Mouse (Mus musculus): ENCODE measurements around the gene Angel1. TPM values are rescaled to one million over a fixed set of nuclear protein-coding genes. Genes with fewer than 3 reads are reported as not detected.

The Angel1 gene
- polyA plus RNA-seq, 1 experiment from 2014 or later = 9.4 TPM

DNA sequence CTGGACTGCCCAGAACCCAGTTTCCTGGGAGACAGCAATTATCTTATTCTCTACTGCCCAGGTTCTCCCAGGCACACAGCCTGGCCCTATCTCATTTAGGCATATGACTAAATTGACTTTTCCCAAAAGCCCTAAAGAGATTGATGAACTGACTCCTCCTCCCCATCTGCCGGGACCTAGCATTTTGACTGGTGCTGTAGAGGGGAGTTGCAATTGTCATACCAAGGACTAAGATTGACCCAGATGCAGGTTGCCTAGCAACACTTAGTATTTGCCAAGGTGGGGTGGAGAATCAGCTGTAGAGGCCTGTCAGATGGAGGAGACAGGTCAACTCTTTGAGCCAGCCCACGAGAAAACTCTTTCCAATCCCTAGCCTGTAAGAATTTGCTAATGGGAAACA is 28.3 kb downstream of the Angel1 start:
- Histone ChIP-seq H3K4me2 (ENCODE audit: low read depth, low read length) (no peak overlapping the region), H3K27ac (ENCODE audit: low read length) (no peak overlapping the region), H3K27me3 (ENCODE audit: control insufficient read depth, insufficient read depth, low read length) (no peaks in the 10 kb centered on the region), H3K9ac (ENCODE audit: low read length) (no peak overlapping the region), H3K36me3 (ENCODE audit: control insufficient read depth, insufficient read depth, low read length) (no peaks in the 10 kb centered on the region), H3K9me3 (replicated peaks; ENCODE audit: control insufficient read depth, low read length) (no peaks in the 10 kb centered on the region), H3K4me1 (ENCODE audit: control insufficient read depth, insufficient read depth, low read length) (peaks cover 8% of the 10 kb centered on the region), H3K4me3 (replicated peaks; ENCODE audit: low read length) (no peak overlapping the region)
- no peak for ATAC-seq (ENCODE audit: insufficient read depth, low FRiP score)
- WGBS = 56% methylated on average over 2 of the region's 2 CpGs

DNA sequence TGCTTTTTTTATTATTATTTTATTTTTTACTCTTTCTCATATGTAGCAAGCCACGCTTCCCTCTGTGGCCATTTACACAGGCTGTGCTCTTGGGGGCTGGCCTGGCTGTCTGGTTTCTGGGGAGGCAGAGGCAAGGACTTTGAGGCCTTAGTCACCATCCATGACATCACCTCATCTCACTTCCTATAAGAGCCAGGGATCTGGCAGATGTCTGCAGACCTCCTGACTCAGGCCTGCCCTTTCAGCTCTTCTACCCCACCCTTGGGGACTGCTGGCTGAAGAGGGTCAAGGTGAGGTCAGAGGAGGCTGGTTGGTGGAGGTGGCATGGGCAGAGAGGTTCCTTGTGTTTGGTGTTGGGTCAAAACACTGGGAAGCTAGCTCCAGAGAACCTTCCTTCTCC is 31.8 kb downstream of the Angel1 start:
- 92% methylated on average over 1 of the region's 1 CpGs for WGBS
- Histone ChIP-seq H3K4me1 (ENCODE audit: control insufficient read depth, insufficient read depth, low read length) (peaks cover 8% of the 10 kb centered on the region), H3K4me3 (replicated peaks; ENCODE audit: low read length) (no peak overlapping the region), H3K9ac (ENCODE audit: low read length) (no peak overlapping the region), H3K36me3 (ENCODE audit: control insufficient read depth, insufficient read depth, low read length) (no peaks in the 10 kb centered on the region), H3K27me3 (ENCODE audit: control insufficient read depth, insufficient read depth, low read length) (no peaks in the 10 kb centered on the region), H3K27ac (ENCODE audit: low read length) (no peak overlapping the region), H3K4me2 (ENCODE audit: low read depth, low read length) (no peak overlapping the region), H3K9me3 (replicated peaks; ENCODE audit: control insufficient read depth, low read length) (no peaks in the 10 kb centered on the region)
- no peak for ATAC-seq (ENCODE audit: insufficient read depth, low FRiP score)

DNA sequence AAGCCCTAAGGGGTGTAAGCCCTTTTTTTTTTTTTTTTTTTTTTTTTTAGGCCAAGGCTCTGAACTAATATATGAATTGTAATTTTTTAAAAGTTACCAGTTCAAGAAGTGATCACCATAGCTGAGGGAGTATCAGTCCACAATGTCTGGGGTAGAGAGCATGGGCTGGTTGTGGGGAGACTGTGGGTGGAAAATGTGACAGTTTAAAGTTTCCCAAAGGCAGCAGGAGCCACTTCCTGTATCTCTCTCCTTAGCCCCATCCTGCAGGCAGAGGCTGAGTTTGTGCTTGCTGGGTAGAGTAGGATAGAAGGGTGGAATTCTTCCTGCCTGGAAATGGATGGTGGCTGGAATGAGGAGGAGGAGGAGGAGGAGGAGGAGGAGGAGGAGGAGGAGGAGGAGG is 32.9 kb downstream of the Angel1 start:
- no peak overlapping the region for H3K27ac ChIP-seq (ENCODE audit: low read length)
- no peak overlapping the region for H3K4me3 ChIP-seq (replicated peaks; ENCODE audit: low read length)
- peaks cover 8% of the 10 kb centered on the region for H3K4me1 ChIP-seq (ENCODE audit: control insufficient read depth, insufficient read depth, low read length)
- no peaks in the 10 kb centered on the region for H3K9me3 ChIP-seq (replicated peaks; ENCODE audit: control insufficient read depth, low read length)
- no peak overlapping the region for H3K4me2 ChIP-seq (ENCODE audit: low read depth, low read length)
- no peaks in the 10 kb centered on the region for H3K36me3 ChIP-seq (ENCODE audit: control insufficient read depth, insufficient read depth, low read length)
- H3K27me3 ChIP-seq (ENCODE audit: control insufficient read depth, insufficient read depth, low read length) = no peaks in the 10 kb centered on the region
- H3K9ac ChIP-seq (ENCODE audit: low read length) = no peak overlapping the region
- ATAC-seq (ENCODE audit: insufficient read depth, low FRiP score) = no peak

DNA sequence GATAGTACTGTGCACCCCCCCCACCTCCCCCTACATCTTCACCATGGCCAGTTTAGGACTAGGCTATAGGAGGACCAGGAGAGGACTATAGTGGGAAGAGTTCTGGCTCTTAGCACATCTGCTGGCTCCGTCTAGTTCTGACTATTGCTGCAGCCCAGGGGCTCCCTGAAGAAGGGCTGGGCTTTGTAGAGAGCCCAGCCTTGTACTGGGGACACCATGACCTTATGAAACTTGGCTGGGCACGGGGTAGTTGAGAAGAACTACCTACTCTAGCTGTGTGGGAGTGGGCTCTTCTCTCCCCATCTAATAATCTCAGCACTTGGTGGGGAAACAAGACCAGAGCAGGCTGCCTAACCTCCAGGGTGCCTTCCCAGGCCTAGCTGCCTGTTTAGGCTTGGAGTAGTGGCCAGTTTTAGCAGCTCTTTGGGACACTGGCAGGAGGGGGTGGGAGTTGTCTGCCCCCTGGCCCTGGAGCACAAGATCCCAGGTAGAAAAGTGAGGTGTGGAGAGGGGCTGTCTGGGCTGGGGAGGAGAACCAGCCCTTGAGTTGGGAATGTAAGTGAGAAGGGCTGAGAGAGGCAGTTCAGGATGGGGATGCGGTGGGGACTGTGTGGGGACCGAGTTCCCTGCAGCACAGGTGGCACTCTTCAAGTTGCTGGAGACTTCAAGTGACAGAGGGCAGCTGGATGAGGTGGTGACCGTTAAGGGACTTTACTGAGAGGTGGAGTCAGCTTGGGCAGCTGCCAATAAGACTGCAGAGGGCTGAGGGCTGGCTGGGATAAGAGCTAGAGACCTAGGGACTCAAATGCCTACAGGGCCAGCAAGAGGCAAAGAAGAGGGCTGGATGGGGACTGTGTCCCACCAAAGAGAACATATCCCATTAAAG is 33.5 kb downstream of the Angel1 start:
- Histone ChIP-seq H3K27ac (ENCODE audit: low read length) (0 out of 2 replicates have a peak overlapping the region, but pooled peaks have one; percentile 17), H3K27me3 (ENCODE audit: control insufficient read depth, insufficient read depth, low read length) (no peaks in the 10 kb centered on the region), H3K4me2 (ENCODE audit: low read depth, low read length) (no peak overlapping the region), H3K9me3 (replicated peaks; ENCODE audit: control insufficient read depth, low read length) (no peaks in the 10 kb centered on the region), H3K36me3 (ENCODE audit: control insufficient read depth, insufficient read depth, low read length) (no peaks in the 10 kb centered on the region), H3K4me3 (replicated peaks; ENCODE audit: low read length) (no peak overlapping the region), H3K4me1 (ENCODE audit: control insufficient read depth, insufficient read depth, low read length) (peaks cover 8% of the 10 kb centered on the region), H3K9ac (ENCODE audit: low read length) (no peak overlapping the region)
- 52% methylated on average over 5 of the region's 5 CpGs for WGBS
- ATAC-seq (ENCODE audit: insufficient read depth, low FRiP score) = no peak

DNA sequence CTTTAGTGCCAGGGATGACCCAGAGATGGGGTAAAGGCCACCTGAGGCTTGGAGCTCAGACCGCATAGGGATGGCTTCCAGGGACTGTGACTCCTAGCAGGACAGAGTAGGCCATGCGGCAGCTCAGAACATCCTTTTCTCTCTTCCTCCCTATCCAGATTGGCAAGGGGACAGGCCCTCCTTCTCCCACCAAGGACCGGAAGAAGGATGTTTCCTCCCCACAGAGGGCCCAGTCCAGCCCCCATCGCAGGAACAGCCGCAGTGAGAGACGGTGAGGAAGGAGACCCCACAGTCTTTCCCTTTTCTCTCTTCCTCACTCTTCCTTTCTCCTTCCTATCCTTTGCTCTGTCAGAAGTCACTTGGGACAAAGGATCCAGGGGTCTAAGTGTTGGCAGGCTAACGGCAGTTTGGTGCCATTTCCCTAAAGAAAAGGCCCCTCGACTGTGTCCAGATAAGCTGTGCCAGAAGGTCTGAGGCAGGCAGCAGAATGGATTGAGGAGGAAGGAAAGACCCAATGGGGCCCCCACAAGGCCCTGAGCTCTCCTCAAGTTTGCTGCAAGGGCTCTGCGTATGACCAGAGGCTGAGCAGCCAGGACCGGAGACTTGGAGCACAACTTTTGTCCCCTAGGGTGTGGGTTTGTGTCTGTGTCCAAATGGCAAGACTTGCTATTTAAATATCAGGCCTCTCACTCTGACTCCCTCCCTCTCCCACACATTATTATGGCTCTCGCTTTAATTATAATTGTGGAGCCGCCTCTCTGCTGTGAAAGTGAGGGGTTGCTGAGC is 35.4 kb downstream of the Angel1 start:
- Histone ChIP-seq H3K9ac (ENCODE audit: low read length) (no peak overlapping the region), H3K9me3 (replicated peaks; ENCODE audit: control insufficient read depth, low read length) (no peaks in the 10 kb centered on the region), H3K4me2 (ENCODE audit: low read depth, low read length) (no peak overlapping the region), H3K4me3 (replicated peaks; ENCODE audit: low read length) (no peak overlapping the region), H3K27ac (ENCODE audit: low read length) (no peak overlapping the region), H3K4me1 (ENCODE audit: control insufficient read depth, insufficient read depth, low read length) (peaks cover 8% of the 10 kb centered on the region), H3K36me3 (ENCODE audit: control insufficient read depth, insufficient read depth, low read length) (no peaks in the 10 kb centered on the region), H3K27me3 (ENCODE audit: control insufficient read depth, insufficient read depth, low read length) (no peaks in the 10 kb centered on the region)
- 79% methylated on average over 12 of the region's 12 CpGs for WGBS
- no peak for ATAC-seq (ENCODE audit: insufficient read depth, low FRiP score)

DNA sequence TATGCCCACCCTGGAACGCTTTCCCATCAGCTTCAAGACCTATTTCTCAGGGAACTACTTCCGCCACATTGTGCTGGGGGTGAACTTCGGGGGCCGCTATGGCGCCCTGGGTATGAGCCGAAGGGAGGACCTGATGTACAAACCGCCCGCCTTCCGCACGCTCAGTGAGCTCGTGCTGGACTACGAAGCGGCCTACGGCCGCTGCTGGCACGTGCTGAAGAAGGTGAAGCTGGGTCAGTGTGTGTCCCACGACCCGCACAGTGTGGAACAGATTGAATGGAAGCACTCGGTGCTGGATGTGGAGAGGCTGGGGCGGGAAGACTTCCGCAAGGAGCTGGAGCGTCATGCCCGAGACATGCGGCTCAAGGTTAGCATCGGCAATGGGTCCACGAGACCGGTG is 37.3 kb downstream of the Angel1 start:
- Histone ChIP-seq H3K4me1 (ENCODE audit: control insufficient read depth, insufficient read depth, low read length) (peaks cover 8% of the 10 kb centered on the region), H3K36me3 (ENCODE audit: control insufficient read depth, insufficient read depth, low read length) (no peaks in the 10 kb centered on the region), H3K4me2 (ENCODE audit: low read depth, low read length) (no peak overlapping the region), H3K27me3 (ENCODE audit: control insufficient read depth, insufficient read depth, low read length) (no peaks in the 10 kb centered on the region), H3K27ac (ENCODE audit: low read length) (no peak overlapping the region), H3K9me3 (replicated peaks; ENCODE audit: control insufficient read depth, low read length) (no peaks in the 10 kb centered on the region), H3K9ac (ENCODE audit: low read length) (no peak overlapping the region), H3K4me3 (replicated peaks; ENCODE audit: low read length) (no peak overlapping the region)
- no peak for ATAC-seq (ENCODE audit: insufficient read depth, low FRiP score)
- 95% methylated on average over 27 of the region's 27 CpGs for WGBS

DNA sequence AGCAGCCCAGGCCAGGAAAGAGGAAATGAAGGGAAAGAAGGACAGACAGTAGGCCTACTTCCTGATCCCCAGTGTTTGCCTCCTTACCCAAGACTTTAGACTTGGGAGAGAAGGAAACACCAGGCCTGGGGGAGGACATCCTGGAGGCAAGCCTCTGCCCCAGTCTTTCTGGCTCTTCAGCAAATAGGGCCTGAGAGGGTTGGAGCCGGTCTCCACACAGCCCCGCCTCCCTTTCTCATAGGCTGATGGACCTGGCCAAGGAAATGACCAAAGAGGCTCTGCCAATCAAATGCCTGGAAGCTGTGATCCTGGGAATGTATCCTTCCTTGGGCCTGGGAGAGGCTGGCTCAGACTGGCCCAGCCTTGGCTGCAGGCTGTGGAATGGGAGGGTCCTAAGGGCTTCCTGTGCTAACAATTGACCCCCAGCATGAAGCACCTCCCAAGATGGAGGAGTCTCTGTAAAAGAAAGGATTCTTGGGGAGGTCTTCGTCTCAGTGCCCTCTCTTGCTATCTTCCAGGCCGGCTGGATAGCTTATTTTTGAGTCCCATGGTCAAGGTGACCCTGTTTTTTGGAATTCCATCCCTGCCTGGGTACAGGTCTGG is 38.2 kb downstream of the Angel1 start:
- Histone ChIP-seq H3K36me3 (ENCODE audit: control insufficient read depth, insufficient read depth, low read length) (no peaks in the 10 kb centered on the region), H3K27ac (ENCODE audit: low read length) (no peak overlapping the region), H3K27me3 (ENCODE audit: control insufficient read depth, insufficient read depth, low read length) (no peaks in the 10 kb centered on the region), H3K4me3 (replicated peaks; ENCODE audit: low read length) (no peak overlapping the region), H3K4me2 (ENCODE audit: low read depth, low read length) (no peak overlapping the region), H3K9ac (ENCODE audit: low read length) (no peak overlapping the region), H3K9me3 (replicated peaks; ENCODE audit: control insufficient read depth, low read length) (no peaks in the 10 kb centered on the region), H3K4me1 (ENCODE audit: control insufficient read depth, insufficient read depth, low read length) (peaks cover 7% of the 10 kb centered on the region)
- 77% methylated on average over 4 of the region's 4 CpGs for WGBS
- 0 out of 2 replicates have a peak, but pooled peaks have one; percentile 24 for ATAC-seq (ENCODE audit: insufficient read depth, low FRiP score)

DNA sequence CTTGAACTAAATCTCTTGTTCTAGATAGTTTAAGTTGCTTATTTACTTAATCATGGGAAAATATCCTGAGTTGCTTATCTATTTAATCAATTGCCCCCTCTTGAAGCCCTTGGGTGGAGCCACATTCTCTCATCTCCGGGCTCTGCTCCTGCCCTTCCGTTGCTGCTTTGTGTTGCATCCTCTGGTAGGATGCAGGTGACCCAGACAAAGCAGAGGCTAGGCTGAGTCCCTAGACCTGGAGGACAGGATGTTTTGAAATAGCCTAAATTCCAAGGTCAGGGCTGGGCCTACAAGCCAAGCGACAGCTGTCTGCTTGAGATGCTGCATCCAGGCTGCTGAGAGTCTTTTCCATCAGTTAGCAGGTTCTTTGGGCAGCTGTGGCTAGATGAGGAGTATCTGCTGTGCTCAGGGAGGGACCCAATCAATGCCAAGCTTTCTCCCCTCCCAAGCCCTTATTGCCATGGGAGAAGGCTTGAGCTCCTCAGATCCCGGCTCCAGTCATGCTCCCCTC is 38.8 kb downstream of the Angel1 start:
- H3K27me3 ChIP-seq (ENCODE audit: control insufficient read depth, insufficient read depth, low read length) = no peaks in the 10 kb centered on the region
- no peak overlapping the region for H3K4me3 ChIP-seq (replicated peaks; ENCODE audit: low read length)
- H3K27ac ChIP-seq (ENCODE audit: low read length) = peak overlapping the region; percentile 16; the same call in 1 of the 2 replicates
- 66% methylated on average over 4 of the region's 4 CpGs for WGBS
- ATAC-seq (ENCODE audit: insufficient read depth, low FRiP score) = no peak
- no peaks in the 10 kb centered on the region for H3K36me3 ChIP-seq (ENCODE audit: control insufficient read depth, insufficient read depth, low read length)
- no peaks in the 10 kb centered on the region for H3K9me3 ChIP-seq (replicated peaks; ENCODE audit: control insufficient read depth, low read length)
- H3K4me2 ChIP-seq (ENCODE audit: low read depth, low read length) = no peak overlapping the region
- no peak overlapping the region for H3K9ac ChIP-seq (ENCODE audit: low read length)
- H3K4me1 ChIP-seq (ENCODE audit: control insufficient read depth, insufficient read depth, low read length) = peaks cover 1% of the 10 kb centered on the region

All from stomach, embryonic 16.5 days (tissue).